Mouse (Mus musculus) midbrain, embryonic 12.5 days (tissue): Measurements from ENCODE around the gene Set. TPM values are rescaled to one million over a fixed set of nuclear protein-coding genes. Genes with fewer than 3 reads are reported as not detected.

Experiments used
- ATAC-seq: fragments of 200-750 bp; cut with Nextera tagmentation; 2 replicates; pipeline ENCODE4 v1.8.0; 2017; ENCODE audit warnings: low read depth, moderate TSS enrichment, moderate library complexity; ENCODE audit not compliant: low FRiP score
- H3K27ac ChIP-seq: fragments of 300-500 bp; sonication (generic); replicated peaks from 2 replicates; pipeline ENCODE4 v1.5.1; 2016; ENCODE audit warnings: mild to moderate bottlenecking
- H3K27me3 ChIP-seq: fragments of 300-500 bp; sonication (generic); 2 replicates; pipeline ENCODE4 v1.6.1; 2016; ENCODE audit warnings: mild to moderate bottlenecking
- H3K36me3 ChIP-seq: fragments of 300-500 bp; sonication (generic); 2 replicates; pipeline ENCODE4 v1.6.1; 2016
- H3K4me1 ChIP-seq: fragments of 300-500 bp; sonication (generic); 2 replicates; pipeline ENCODE4 v1.6.1; 2016
- H3K4me2 ChIP-seq: fragments of 300-500 bp; sonication (generic); replicated peaks from 2 replicates; pipeline ENCODE4 v1.6.1; 2016; ENCODE audit warnings: mild to moderate bottlenecking, moderate library complexity
- H3K4me3 ChIP-seq: fragments of 300-500 bp; sonication (generic); 2 replicates; pipeline ENCODE4 v1.5.1; 2016; ENCODE audit warnings: mild to moderate bottlenecking
- H3K9ac ChIP-seq: fragments of 300-500 bp; sonication (generic); replicated peaks from 2 replicates; pipeline ENCODE4 v1.6.1; 2016; ENCODE audit warnings: mild to moderate bottlenecking, moderate library complexity
- H3K9me3 ChIP-seq: fragments of 300-500 bp; sonication (generic); 2 replicates; pipeline ENCODE4 v1.6.1; 2016; ENCODE audit warnings: mild to moderate bottlenecking
- WGBS: fragments of 180-500 bp; shearing (Covaris S2); methylation state at CpG from one replicate; pipeline ENCODE4 v1.1.7; 2016; 5-methylcytosine and 5-hydroxymethylcytosine counted together
- polyA plus RNA-seq: library from polyadenylated mRNA; unstranded; fragments of >200 nt; fragmentation: Nextera tagmentation; extraction: Ambion mirVana; gene quantifications from 2 replicates; pipeline ENCODE4 v1.2.1, GENCODE M21; 2016

The Set gene
- polyA plus RNA-seq, 1 experiment from 2014 or later = 627 TPM

GRCm38 (mm10) chr2:30076959-30077358 is 19.8 kb downstream of the Set start:
- peak; percentile 24; the same call in 1 of the 2 replicates for ATAC-seq
- Histone ChIP-seq H3K9me3 (no peaks in the 10 kb centered on the region), H3K36me3 (peaks cover 16% of the 10 kb centered on the region), H3K4me1 (peaks cover 10% of the 10 kb centered on the region), H3K4me2 (peak overlapping the region; percentile 84), H3K9ac (0 out of 2 replicates have a peak overlapping the region, but pooled peaks have one; percentile 12), H3K27me3 (no peaks in the 10 kb centered on the region), H3K4me3 (0 out of 2 replicates have a peak overlapping the region, but pooled peaks have one; percentile 48), H3K27ac (no peak overlapping the region)
- WGBS = 72% methylated on average over 6 of the region's 6 CpGs

- Histone ChIP-seq H3K36me3 (peaks cover 12% of the 10 kb centered on the region), H3K4me2 (peak within 1 kb of the TSS; percentile 84), H3K9ac (peak within 1 kb of the TSS; percentile 53; the same call in 1 of the 2 replicates), H3K9me3 (no peaks in the 10 kb centered on the region), H3K27me3 (no peaks in the 10 kb centered on the region), H3K4me3 (peak within 1 kb of the TSS; percentile 48), H3K27ac (peak within 1 kb of the TSS; percentile 36), H3K4me1 (peaks cover 10% of the 10 kb centered on the region)
- peak; percentile 80 for ATAC-seq
- under 1% methylated on average over 53 of the region's 53 CpGs for WGBS
These were observed 20.5 kb downstream of the Set start, which contains the start of gene Pkn3 for GRCm38 (mm10) chr2:30077502-30078348. Gene Pkn3, plus strand, starts transcription at chr2:30077684.

- ATAC-seq = no peak
These were observed 21.2 kb downstream of the Set start for GRCm38 (mm10) chr2:30078349-30078712.

GRCm38 (mm10) chr2:30078760-30079159 is 21.6 kb downstream of the Set start:
- H3K4me3 ChIP-seq = no peak overlapping the region
- no peak overlapping the region; the same call in 1 of the 2 replicates for H3K27ac ChIP-seq
- WGBS = 77% methylated on average over 4 of the region's 4 CpGs
- peak overlapping the region; percentile 84 for H3K4me2 ChIP-seq
- H3K36me3 ChIP-seq = peaks cover 2% of the 10 kb centered on the region
- H3K27me3 ChIP-seq = no peaks in the 10 kb centered on the region
- no peaks in the 10 kb centered on the region for H3K9me3 ChIP-seq
- no peak for ATAC-seq
- peaks cover 10% of the 10 kb centered on the region for H3K4me1 ChIP-seq
- peak overlapping the region; percentile 28; the same call in 1 of the 2 replicates for H3K9ac ChIP-seq

More at GRCm38 (mm10) chr2:30078349-30078712, 21.2 kb downstream of the Set start:
- Histone ChIP-seq H3K4me2 (peak overlapping the region; percentile 84), H3K4me3 (peak overlapping the region; percentile 48), H3K27me3 (no peaks in the 10 kb centered on the region), H3K27ac (no peak overlapping the region), H3K36me3 (peaks cover 6% of the 10 kb centered on the region), H3K9me3 (no peaks in the 10 kb centered on the region), H3K9ac (peak overlapping the region; percentile 28; the same call in 1 of the 2 replicates), H3K4me1 (peaks cover 10% of the 10 kb centered on the region)
- WGBS = 17% methylated on average over 10 of the region's 10 CpGs

DNA sequence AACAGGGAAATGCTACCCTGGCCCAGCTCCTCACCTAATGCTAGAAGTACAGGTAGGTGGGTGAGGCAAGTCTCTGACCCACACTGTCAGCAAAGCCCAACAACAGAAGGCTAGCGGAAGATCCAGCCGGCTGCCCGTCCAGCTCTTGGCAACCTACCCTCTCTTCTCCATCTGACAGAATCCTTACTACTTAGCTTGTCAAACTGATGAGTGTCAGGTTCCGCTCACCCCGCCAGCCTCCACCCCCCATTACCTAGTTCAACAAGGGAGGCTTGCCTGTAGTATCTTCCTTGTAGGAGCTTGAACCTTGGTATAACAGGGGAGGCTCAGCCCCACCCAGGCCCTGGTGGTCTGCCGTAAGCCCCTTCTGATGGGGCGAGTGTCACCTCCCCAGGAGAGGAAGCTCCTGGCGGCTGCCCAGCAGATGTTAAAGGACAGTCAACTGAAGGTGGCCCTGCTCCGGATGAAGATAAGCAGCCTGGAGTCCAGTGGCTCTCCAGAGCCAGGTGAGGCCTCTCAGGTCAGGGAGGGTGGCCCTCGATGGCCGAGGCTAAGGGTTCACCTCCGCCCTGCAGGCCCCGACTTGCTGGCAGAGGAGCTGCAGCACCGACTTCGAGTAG is 23.1 kb downstream of the Set start:
- H3K36me3 ChIP-seq = no peaks in the 10 kb centered on the region
- no peaks in the 10 kb centered on the region for H3K27me3 ChIP-seq
- no peak overlapping the region for H3K9ac ChIP-seq
- ATAC-seq = no peak
- 89% methylated on average over 15 of the region's 15 CpGs for WGBS
- no peak overlapping the region for H3K4me2 ChIP-seq
- H3K27ac ChIP-seq = no peak overlapping the region
- no peaks in the 10 kb centered on the region for H3K9me3 ChIP-seq
- no peak overlapping the region for H3K4me3 ChIP-seq
- H3K4me1 ChIP-seq = peaks cover 18% of the 10 kb centered on the region

- WGBS = 43% methylated on average over 5 of the region's 5 CpGs
- H3K9ac ChIP-seq = no peak overlapping the region
These were observed 26.9 kb downstream of the Set start for GRCm38 (mm10) chr2:30084113-30084512.

GRCm38 (mm10) chr2:30084632-30085031 is 27.5 kb downstream of the Set start:
- no peak overlapping the region for H3K9ac ChIP-seq
- no peaks in the 10 kb centered on the region for H3K27me3 ChIP-seq
- no peaks in the 10 kb centered on the region for H3K36me3 ChIP-seq
- 9% methylated on average over 12 of the region's 12 CpGs for WGBS
- H3K4me1 ChIP-seq = peaks cover 8% of the 10 kb centered on the region; the same call in 1 of the 2 replicates
- no peak overlapping the region for H3K27ac ChIP-seq
- peak overlapping the region; percentile 20 for H3K4me3 ChIP-seq
- ATAC-seq = 0 out of 2 replicates have a peak, but pooled peaks have one; percentile 30
- H3K9me3 ChIP-seq = no peaks in the 10 kb centered on the region
- H3K4me2 ChIP-seq = peak overlapping the region; percentile 42

More at GRCm38 (mm10) chr2:30084113-30084512, 26.9 kb downstream of the Set start:
- no peak overlapping the region for H3K27ac ChIP-seq
- H3K4me3 ChIP-seq = no peak overlapping the region; the same call in 1 of the 2 replicates
- no peaks in the 10 kb centered on the region for H3K36me3 ChIP-seq
- peak overlapping the region; percentile 42 for H3K4me2 ChIP-seq
- H3K9me3 ChIP-seq = no peaks in the 10 kb centered on the region
- H3K4me1 ChIP-seq = peaks cover 8% of the 10 kb centered on the region; the same call in 1 of the 2 replicates
- H3K27me3 ChIP-seq = no peaks in the 10 kb centered on the region
- ATAC-seq = no peak

DNA sequence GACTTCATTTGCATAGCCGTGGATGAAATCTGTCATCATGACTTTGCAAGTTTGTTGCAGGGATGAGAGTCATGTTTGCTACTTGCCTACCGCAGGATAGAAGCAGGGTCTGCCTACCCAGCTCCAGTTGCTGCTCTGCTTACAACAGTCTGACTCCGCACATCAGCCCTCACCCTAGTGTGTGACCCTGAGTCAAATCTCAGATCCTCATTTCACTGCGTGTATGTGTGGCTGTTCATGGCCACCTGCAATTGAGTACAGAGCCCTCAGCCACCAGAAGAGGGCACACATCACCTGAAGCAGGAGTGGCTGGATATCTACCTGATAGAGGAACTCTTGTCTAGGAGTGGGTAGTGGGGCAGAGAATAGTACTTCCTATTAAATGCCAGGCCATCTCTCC is 30.1 kb downstream of the Set start:
- Histone ChIP-seq H3K36me3 (peaks cover 12% of the 10 kb centered on the region), H3K9me3 (no peaks in the 10 kb centered on the region), H3K4me3 (no peak overlapping the region), H3K9ac (no peak overlapping the region), H3K27me3 (no peaks in the 10 kb centered on the region), H3K27ac (no peak overlapping the region), H3K4me2 (no peak overlapping the region), H3K4me1 (peaks cover 11% of the 10 kb centered on the region)
- no peak for ATAC-seq
- WGBS = 92% methylated on average over 4 of the region's 4 CpGs

- WGBS = 90% methylated on average over 12 of the region's 12 CpGs
- peaks cover 17% of the 10 kb centered on the region for H3K4me1 ChIP-seq
- no peak for ATAC-seq
- no peak overlapping the region for H3K27ac ChIP-seq
- H3K27me3 ChIP-seq = no peaks in the 10 kb centered on the region
- no peak overlapping the region for H3K4me2 ChIP-seq
- H3K9me3 ChIP-seq = no peaks in the 10 kb centered on the region
- H3K9ac ChIP-seq = no peak overlapping the region
- H3K36me3 ChIP-seq = peaks cover 16% of the 10 kb centered on the region
- no peak overlapping the region for H3K4me3 ChIP-seq
These were observed 34.3 kb downstream of the Set start for GRCm38 (mm10) chr2:30091521-30091920.

DNA sequence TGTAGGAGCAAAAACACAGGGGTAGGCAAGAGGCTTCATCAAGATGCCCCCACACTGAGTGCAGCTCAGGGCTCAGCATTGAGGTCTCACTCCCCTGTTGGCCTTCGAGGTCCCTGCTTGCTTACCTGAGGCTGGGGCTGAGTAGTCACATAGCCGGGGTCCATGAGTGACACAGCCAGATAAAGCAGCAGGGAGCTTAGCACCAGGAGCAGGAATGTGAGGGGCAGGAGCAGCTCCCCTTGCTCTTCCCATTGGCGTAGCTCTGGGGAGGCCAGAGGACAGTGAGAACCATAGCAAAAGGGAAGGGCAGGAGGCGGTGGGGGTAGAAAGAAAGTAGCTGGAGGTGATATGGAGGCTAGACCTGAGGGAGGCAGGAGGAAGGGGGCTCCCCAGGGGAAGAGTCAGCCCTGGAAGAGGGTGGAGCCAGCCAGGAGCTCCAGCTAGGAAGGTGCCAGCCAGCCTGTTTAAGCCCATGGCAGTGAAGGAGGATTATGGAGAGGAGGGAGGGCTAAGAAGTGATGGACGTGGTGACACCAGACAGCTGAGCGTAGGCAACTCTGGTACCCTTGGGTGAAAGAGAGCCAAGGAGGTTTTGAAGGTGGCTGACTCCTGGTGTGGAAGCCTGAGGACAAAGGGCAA is 35.2 kb downstream of the Set start:
- Histone ChIP-seq H3K36me3 (peaks cover 16% of the 10 kb centered on the region), H3K4me2 (peak overlapping the region; percentile 69), H3K4me1 (peaks cover 17% of the 10 kb centered on the region), H3K9ac (peak overlapping the region; percentile 60), H3K27me3 (no peaks in the 10 kb centered on the region), H3K4me3 (peak overlapping the region; percentile 64), H3K9me3 (no peaks in the 10 kb centered on the region), H3K27ac (no peak overlapping the region)
- ATAC-seq = no peak
- WGBS = 56% methylated on average over 6 of the region's 6 CpGs

GRCm38 (mm10) chr2:30093471-30094207 is 36.5 kb downstream of the Set start, which contains the start of gene Zdhhc12:
Gene Zdhhc12, minus strand, starts transcription at chr2:30093648.
- Histone ChIP-seq H3K27ac (no peak within 1 kb of the TSS; the same call in 1 of the 2 replicates), H3K4me2 (peak within 1 kb of the TSS; percentile 69), H3K9me3 (no peaks in the 10 kb centered on the region), H3K27me3 (no peaks in the 10 kb centered on the region), H3K9ac (peak within 1 kb of the TSS; percentile 60), H3K36me3 (peaks cover 23% of the 10 kb centered on the region), H3K4me1 (peaks cover 17% of the 10 kb centered on the region), H3K4me3 (peak within 1 kb of the TSS; percentile 64)
- ATAC-seq = peak; percentile 96
- WGBS = under 1% methylated on average over 51 of the region's 51 CpGs
